Mouse (Mus musculus) lung, postnatal 36 days (tissue): ENCODE results near the gene Golph3.

Source experiments
- DNase-seq: peaks from one replicate; pipeline ENCODE4 v3.0.0; 2022; ENCODE audit warnings: mixed read lengths

Golph3 gene

DNA sequence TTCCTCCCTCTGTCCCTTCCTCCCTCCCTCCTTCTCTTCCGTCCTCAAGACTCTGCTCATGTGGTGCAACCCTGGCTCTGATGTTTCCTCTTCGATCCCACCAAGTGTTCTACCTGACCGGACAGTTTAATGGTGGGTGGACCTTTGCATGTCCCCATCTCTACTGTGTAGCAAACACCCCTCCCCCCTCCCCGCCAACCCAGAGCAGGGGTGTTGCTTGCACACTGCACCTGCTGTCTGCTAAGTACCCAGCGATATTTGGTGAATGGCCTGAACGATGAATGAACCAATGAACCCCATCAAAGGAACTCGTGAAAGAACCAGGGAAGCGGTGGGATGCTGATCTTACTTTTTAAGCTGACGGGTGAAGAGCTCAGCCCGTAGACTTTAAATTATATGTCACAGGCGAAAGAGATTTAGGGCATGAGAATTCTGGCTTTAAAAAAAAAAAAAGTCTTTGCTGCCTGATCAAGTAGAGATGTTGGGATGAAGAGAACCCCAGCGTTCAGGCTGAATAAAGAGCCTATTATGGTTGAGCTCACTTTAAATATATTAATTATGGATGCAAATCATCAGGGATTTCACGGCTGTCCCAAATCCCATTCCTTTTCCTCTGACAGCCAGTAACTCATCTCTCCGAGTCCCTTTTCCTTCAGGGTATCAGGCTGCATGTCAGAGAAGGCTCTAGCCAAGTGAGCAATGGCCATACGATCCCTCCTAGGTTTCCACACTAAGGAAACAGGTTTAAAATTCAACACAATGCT lies 67.7 kb downstream of the Golph3 start:
- no peak for DNase-seq

GRCm38 (mm10) chr15:12394758-12395157 lies 73.5 kb downstream of the Golph3 start:
- no peak for DNase-seq

DNA sequence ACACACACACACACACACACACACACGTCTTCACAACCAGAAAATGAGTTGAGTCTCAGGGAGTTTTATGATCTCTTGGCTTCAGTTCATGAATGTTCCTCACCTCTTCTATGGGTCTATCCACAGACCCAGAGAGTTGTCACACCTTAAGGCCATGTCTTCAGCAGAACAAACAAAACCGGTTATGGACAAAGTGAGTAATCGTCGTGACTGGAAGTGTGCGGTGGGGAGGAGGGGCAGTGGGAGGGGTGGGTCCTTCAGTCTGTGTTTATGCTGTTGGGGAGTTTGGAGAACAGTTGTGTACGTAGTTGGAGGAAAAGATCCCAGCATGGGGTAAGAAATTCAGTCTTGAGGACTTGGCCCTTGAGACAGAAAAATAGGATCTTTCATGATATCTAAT lies 75.8 kb downstream of the Golph3 start:
- DNase-seq, result no peak
